Mouse (Mus musculus) midbrain, embryonic 10.5 days (tissue): Measurements from ENCODE around the gene Rras2. TPM values are rescaled to one million over a fixed set of nuclear protein-coding genes. Genes with fewer than 3 reads are reported as not detected.

Experiments used
- DNase-seq: peaks from one replicate; pipeline ENCODE4 v3.0.0-alpha.2; 2017; ENCODE audit warnings: low spot score
- H3K27ac ChIP-seq: fragments of 300-500 bp; sonication (generic); replicated peaks from 2 replicates; pipeline ENCODE4 v1.5.1; 2016; ENCODE audit warnings: mild to moderate bottlenecking
- H3K27me3 ChIP-seq: fragments of 300-500 bp; sonication (generic); 2 replicates; pipeline ENCODE4 v1.6.1; 2016; ENCODE audit warnings: low read depth, mild to moderate bottlenecking; ENCODE audit not compliant: poor library complexity, severe bottlenecking
- H3K36me3 ChIP-seq: fragments of 300-500 bp; sonication (generic); 2 replicates; pipeline ENCODE4 v1.6.1; 2016; ENCODE audit warnings: mild to moderate bottlenecking, moderate library complexity
- H3K4me1 ChIP-seq: fragments of 300-500 bp; sonication (generic); 2 replicates; pipeline ENCODE4 v1.6.1; 2016
- H3K4me3 ChIP-seq: fragments of 300-500 bp; sonication (generic); 2 replicates; pipeline ENCODE4 v1.5.1; 2016; ENCODE audit warnings: mild to moderate bottlenecking, moderate library complexity
- H3K9me3 ChIP-seq: fragments of 300-500 bp; sonication (generic); replicated peaks from 2 replicates; pipeline ENCODE4 v1.6.1; 2016; ENCODE audit warnings: mild to moderate bottlenecking
- WGBS: fragments of 180-500 bp; shearing (Covaris S2); methylation state at CpG from one replicate; pipeline ENCODE4 v1.1.7; 2016; 5-methylcytosine and 5-hydroxymethylcytosine counted together
- polyA plus RNA-seq: library from polyadenylated mRNA; unstranded; fragments of >200 nt; fragmentation: Nextera tagmentation; extraction: Ambion mirVana; gene quantifications from 2 replicates; pipeline ENCODE4 v1.2.1, GENCODE M21; 2016

Gene Rras2
- polyA plus RNA-seq, 1 experiment from 2014 or later, result 27.2 TPM

DNA sequence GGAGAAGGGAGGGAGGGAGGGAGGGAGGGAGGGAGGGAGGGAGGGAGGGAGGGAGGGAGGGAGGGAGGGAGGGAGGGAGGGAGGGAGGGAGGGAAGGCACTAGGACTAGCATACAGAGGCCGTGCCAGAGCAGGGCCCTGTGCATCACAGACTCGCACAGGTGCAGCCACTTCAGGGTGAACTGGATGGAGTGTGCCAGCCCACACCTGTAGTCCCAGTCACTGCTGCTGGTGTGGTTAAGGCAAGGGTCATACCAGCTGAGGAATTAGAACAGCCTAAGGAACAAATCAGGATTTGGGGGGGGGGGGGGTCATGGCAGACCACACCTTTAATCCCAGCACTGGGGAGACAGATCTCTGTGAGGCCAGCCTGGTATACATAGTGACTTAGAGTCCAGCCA is 34.5 kb downstream of the Rras2 start:
- H3K36me3 ChIP-seq, result peaks cover 4% of the 10 kb centered on the region; the same call in 1 of the 2 replicates
- no peak for DNase-seq
- WGBS, result 100% methylated on average over 2 of the region's 2 CpGs

DNA sequence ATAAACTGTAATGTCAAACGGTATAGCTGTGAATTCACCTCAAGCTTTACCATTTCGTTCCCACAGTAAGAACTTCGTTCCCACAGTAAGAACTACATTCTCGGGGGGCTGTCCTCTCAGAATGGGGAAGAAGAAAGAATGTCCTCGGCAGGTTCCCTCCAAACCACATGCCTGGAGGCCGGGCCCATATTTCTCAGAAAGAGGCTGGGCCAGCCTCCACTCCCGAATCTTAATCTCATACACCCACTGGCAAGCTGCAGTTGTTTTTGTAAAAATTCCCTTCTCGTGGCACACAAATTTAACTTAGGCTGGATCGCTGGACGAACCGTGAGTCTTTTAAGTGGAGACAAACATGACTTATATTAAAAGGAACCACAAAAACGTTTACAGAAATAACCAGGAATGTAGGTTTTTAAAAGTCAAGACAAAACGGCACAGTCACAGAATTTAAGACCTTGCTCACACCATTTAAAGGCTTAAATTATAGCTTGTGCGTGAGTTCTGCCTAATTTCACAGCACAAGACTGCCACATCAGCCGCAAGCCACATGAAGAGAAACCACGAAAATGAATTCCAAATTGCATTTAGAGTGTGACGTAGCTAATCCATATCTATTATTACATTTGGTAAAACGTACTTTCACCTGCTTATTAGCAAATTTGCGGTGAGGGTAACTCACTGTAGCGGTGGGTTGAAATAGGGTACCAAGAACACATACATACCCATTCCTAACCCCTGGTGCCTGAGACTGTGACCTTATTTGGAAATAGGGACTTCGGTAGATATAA is 35.8 kb downstream of the Rras2 start:
- peaks cover 4% of the 10 kb centered on the region; the same call in 1 of the 2 replicates for H3K36me3 ChIP-seq
- H3K27me3 ChIP-seq, result no peaks in the 10 kb centered on the region
- DNase-seq, result no peak
- H3K4me3 ChIP-seq, result no peak overlapping the region
- no peak overlapping the region for H3K27ac ChIP-seq
- peaks cover 8% of the 10 kb centered on the region for H3K4me1 ChIP-seq
- no peaks in the 10 kb centered on the region for H3K9me3 ChIP-seq
- WGBS, result 87% methylated on average over 21 of the region's 21 CpGs

More for the DNA sequence above, 34.5 kb downstream of the Rras2 start:
- Histone ChIP-seq H3K27ac (no peak overlapping the region), H3K4me1 (peaks cover 20% of the 10 kb centered on the region), H3K27me3 (no peaks in the 10 kb centered on the region), H3K4me3 (no peak overlapping the region), H3K9me3 (no peaks in the 10 kb centered on the region)

DNA sequence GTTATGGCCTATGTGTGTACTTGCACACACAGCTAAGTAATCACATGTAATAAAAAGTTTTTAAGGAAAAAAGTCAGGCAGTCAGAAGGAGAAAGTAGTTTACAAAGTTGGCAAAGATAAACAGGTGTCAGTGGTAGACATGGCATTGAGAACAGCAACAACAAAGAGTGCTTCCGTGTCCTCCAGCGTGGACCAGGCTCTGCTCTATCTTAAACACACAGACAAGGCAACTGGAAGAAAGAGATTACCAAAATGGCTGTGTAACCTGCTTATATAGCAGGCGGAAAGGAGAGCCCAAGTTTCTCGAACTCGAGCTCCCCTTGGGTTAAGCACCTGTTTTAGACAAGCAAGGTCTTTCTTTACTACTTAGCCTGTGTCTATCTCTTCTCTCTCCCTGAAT is 37.3 kb downstream of the Rras2 start:
- Histone ChIP-seq H3K4me3 (no peak overlapping the region), H3K9me3 (no peaks in the 10 kb centered on the region), H3K27me3 (no peaks in the 10 kb centered on the region), H3K4me1 (peaks cover 3% of the 10 kb centered on the region; the same call in 1 of the 2 replicates), H3K36me3 (peaks cover 10% of the 10 kb centered on the region; the same call in 1 of the 2 replicates), H3K27ac (no peak overlapping the region)
- WGBS, result 88% methylated on average over 5 of the region's 5 CpGs
- DNase-seq, result no peak

DNA sequence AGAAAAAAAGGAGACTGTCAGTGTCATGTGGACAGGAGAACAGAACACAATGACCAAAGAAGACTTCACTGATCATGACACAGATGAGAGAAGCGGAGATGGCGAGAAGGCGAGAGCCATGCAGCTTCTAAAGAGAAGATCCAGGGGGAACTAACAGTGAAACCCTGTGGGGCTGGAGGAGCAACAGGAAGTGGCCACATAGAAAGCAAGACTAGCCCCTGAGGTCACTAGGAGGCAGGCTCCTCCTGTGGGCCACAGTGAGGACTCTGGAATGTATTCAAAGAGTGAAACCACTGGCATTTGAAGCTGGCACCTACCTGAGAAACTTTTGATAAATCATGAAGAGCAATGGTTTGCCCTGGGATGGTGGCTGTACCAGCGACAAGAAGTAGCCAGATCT is 38.2 kb downstream of the Rras2 start:
- peaks cover 6% of the 10 kb centered on the region for H3K4me1 ChIP-seq
- DNase-seq, result no peak
- H3K27ac ChIP-seq, result no peak overlapping the region
- WGBS, result 96% methylated on average over 4 of the region's 4 CpGs
- no peaks in the 10 kb centered on the region for H3K9me3 ChIP-seq
- peaks cover 10% of the 10 kb centered on the region; the same call in 1 of the 2 replicates for H3K36me3 ChIP-seq
- H3K4me3 ChIP-seq, result no peak overlapping the region
- H3K27me3 ChIP-seq, result no peaks in the 10 kb centered on the region

DNA sequence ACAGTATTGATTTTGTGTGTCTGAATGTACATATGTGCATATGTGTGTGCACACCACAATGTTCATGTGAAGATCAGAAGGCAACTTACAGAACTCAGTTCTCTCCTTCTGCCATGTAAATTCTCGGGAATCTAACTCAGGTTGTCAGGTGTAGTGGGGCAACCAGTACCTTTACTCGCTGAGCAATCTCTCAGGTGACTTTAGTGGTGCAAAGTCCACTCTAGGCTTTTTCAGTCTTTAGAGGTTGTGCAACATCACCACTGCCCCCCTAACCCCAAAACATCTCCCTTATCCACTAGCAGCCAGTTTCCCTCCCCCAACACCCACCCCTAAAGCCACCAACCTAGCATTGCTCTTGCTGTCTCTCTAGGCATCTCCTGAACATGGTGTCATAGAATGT is 43.0 kb downstream of the Rras2 start:
- H3K36me3 ChIP-seq, result peaks cover 9% of the 10 kb centered on the region; the same call in 1 of the 2 replicates
- H3K9me3 ChIP-seq, result no peaks in the 10 kb centered on the region
- DNase-seq, result no peak
- H3K27ac ChIP-seq, result no peak overlapping the region
- no peaks in the 10 kb centered on the region for H3K27me3 ChIP-seq
- no peak overlapping the region for H3K4me3 ChIP-seq
- H3K4me1 ChIP-seq, result peaks cover 31% of the 10 kb centered on the region
- WGBS, result 94% methylated on average over 2 of the region's 2 CpGs

DNA sequence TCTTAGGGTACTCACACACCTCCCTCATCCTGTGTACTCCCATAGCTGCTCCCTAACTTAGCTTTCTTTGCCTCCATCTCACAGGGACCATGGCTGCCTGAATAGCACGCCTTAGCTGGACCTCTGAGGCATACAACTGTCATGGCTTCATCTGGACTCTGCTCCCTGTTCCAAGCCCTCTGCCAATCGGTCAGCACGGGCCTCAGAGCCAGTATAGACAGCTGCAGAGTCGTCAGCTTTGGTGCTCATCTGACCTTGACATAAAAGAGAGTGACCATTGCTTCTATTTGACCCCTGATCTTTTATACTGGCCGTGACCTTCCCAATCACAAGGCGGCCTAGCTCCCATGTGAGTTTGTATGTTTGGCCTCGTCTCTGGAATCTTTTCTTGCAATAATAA is 43.4 kb downstream of the Rras2 start:
- WGBS, result 57% methylated on average over 7 of the region's 7 CpGs
- Histone ChIP-seq H3K36me3 (0 out of 2 replicates have a peak, but pooled peaks cover 5% of the 10 kb centered on the region), H3K27ac (no peak overlapping the region), H3K4me1 (peaks cover 31% of the 10 kb centered on the region), H3K4me3 (no peak overlapping the region), H3K27me3 (no peaks in the 10 kb centered on the region), H3K9me3 (no peaks in the 10 kb centered on the region)
- DNase-seq, result no peak

DNA sequence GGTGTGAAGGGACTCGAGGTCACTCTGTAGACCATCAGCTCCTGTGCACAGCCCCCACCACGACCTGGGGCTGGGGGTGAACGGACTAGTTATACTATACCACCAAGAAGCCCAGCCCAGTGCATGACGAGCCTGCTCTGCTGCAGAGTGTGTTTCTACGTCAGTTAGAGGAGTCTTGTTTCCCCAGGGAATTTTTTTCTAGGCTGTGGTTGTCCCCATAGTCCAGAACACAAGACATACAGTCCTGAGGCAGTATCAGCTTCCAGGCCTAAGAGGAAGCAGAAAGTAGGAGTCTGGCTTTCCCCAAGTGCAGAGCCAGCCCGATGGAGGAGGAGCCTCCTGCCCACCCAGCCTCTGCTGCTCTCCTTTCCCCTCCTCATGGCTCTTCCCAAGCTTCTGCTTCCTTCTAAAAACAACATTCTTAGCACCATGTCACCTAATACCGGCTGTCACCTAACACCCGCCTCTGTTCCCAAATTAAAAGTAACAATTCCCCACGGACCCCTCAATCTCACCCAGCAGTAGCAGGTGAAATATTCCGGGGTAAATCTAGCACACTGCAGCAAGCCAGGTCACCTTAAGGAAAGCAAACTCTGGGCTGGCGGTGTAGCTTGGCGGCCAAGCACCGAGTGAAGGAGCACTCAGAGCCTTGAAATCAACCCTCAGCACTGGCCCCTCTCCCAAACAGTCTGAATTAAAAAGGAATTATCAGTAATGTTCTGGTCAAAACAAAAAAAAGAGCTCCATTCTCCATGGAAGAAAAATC is 45.5 kb downstream of the Rras2 start:
- no peak overlapping the region for H3K4me3 ChIP-seq
- peak overlapping the region; percentile 55 for H3K27ac ChIP-seq
- no peaks in the 10 kb centered on the region for H3K9me3 ChIP-seq
- H3K4me1 ChIP-seq, result peaks cover 31% of the 10 kb centered on the region
- 0 out of 2 replicates have a peak, but pooled peaks cover 5% of the 10 kb centered on the region for H3K36me3 ChIP-seq
- DNase-seq, result no peak
- H3K27me3 ChIP-seq, result no peaks in the 10 kb centered on the region
- 59% methylated on average over 13 of the region's 13 CpGs for WGBS

DNA sequence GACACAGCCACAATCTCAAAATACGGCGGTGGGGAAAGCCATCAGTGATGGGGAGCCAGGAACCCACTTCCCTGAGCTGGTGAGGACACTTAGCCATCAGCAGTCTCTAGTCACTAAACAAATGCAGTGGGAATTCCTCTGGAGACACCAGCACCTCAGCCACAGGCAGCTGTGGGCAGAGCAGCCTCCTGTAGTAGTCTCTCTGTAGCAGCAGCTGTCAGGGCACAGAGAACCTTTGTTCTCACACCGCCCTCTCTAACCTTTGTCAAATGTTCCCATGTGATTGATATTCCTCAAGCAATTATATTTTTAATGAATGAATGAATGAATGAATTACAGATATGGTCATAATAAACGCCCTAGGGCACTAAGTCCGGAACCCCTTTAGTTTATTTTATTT is 46.2 kb downstream of the Rras2 start:
- Histone ChIP-seq H3K27me3 (no peaks in the 10 kb centered on the region), H3K4me3 (no peak overlapping the region), H3K27ac (peak overlapping the region; percentile 55), H3K4me1 (peaks cover 37% of the 10 kb centered on the region), H3K9me3 (no peaks in the 10 kb centered on the region), H3K36me3 (0 out of 2 replicates have a peak, but pooled peaks cover 5% of the 10 kb centered on the region)
- 86% methylated on average over 5 of the region's 5 CpGs for WGBS
- DNase-seq, result no peak

DNA sequence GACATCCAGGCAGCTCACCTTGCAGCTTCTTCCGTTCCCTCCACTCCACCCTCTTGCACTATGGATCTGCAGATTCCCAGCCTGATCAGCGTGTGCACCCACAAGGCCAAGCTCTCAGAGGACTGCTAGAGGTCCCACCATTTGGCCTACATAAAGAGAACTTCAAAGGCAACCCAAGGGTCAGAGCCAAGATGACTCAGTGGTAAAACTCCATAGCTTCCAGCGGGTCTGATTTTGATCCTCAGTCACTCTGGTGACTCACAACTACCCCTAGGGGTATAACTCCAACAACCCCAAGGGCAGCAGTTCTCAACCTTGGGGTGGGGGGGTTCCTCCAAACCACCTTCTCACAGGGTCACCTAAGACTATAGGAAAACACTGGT is 47.1 kb downstream of the Rras2 start:
- Histone ChIP-seq H3K4me1 (peaks cover 44% of the 10 kb centered on the region), H3K27ac (no peak overlapping the region), H3K27me3 (no peaks in the 10 kb centered on the region), H3K9me3 (no peaks in the 10 kb centered on the region), H3K4me3 (no peak overlapping the region), H3K36me3 (no peaks in the 10 kb centered on the region)
- 88% methylated on average over 3 of the region's 3 CpGs for WGBS
- no peak for DNase-seq

DNA sequence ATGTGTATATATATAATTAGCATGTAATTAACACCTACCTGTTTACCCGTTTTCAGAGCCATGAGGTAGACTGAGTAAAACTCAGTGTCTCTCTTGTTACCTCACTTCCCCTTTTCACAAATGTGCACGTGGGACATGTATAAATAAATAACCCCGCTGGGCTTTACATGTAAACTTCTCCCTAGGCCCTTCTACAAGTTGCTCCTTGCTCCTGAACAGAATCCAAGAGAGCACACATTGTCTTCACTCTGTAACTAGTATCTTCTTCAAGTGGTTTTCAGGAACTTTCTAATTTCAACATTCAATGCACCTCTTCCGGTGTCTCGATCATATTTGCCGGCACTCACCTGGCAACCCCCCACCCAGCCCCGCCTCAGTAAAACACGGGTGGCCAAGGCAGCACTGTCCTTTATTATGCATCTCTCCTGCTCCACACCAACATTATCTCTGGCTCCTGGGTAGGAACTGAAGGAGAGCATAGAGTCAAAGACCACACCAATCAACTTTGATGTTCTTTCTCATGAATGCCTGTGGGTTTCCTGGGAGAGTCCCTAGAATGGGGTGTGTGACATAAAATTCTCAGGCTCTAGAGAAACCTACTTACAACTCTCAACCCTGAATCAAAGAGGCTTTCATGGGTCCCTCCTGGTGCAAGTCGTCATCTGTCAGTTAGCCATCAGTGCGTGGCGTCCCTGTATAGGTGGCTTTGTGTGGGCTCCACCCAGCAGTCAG is 47.7 kb downstream of the Rras2 start:
- WGBS, result 91% methylated on average over 11 of the region's 11 CpGs
- Histone ChIP-seq H3K4me3 (no peak overlapping the region), H3K27ac (no peak overlapping the region), H3K36me3 (no peaks in the 10 kb centered on the region), H3K9me3 (no peaks in the 10 kb centered on the region), H3K4me1 (peaks cover 50% of the 10 kb centered on the region), H3K27me3 (no peaks in the 10 kb centered on the region)
- no peak for DNase-seq

DNA sequence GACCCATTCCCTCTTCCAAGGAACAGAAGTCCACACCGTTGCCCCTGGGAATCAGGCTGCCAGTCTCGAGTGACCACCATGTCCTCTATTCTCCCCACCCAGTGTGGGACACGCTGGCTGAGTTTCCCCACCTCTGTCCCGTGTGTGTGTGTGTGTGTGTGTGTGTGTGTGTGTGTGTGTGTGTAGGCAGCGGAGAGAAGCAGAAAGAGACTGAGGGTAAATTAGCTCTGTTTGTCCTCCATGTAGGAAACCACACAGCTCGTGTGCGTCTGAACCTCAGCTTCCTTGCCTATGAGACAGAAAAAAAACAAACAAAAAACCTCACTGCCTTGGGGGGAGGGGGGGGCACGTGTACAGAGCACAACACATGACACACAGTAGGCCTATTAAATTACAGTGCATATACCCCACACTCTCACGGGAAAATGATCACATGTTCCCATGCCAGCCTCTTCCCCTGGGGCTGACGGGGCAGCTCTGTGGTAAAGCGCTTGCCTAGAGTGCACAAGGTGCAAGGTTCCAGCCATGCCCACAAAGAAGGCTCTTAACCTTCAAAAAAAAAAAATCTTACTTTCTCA is 48.5 kb downstream of the Rras2 start:
- 78% methylated on average over 11 of the region's 11 CpGs for WGBS
- peaks cover 46% of the 10 kb centered on the region for H3K4me1 ChIP-seq
- no peak overlapping the region for H3K27ac ChIP-seq
- DNase-seq, result no peak
- H3K36me3 ChIP-seq, result no peaks in the 10 kb centered on the region
- H3K9me3 ChIP-seq, result no peaks in the 10 kb centered on the region
- H3K4me3 ChIP-seq, result no peak overlapping the region
- no peaks in the 10 kb centered on the region for H3K27me3 ChIP-seq

DNA sequence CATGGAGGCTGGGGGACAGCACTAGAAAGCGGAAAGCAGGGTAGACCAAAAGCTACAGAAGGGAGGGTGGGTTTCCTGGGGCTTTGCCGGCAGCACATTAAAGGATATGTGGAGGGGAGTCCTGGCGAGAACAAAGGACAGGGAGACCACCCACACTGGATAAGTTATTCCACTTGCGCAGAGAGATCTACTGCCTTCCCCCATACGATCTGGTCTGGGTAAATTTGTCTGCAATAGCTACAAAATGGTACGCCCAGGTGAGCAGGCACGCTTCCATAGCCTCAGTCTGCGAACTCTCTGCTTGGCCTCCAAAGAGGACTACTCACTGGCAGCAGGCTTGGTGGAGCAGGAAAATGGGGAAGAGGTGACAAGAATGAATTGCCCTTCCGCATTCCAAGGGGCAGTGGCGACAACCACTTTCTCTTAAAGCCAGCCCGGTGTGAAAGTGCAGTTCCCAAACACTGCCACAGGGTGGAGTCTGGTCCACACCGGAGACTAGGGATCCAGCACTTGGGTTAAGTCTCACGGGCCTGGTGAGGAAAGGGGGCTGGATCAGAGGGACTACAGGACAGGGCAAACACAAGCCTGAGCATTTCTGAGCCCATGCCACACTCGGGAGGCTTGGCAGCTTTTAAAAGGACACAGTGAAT is 50.9 kb downstream of the Rras2 start:
- 8% methylated on average over 14 of the region's 14 CpGs for WGBS
- H3K4me3 ChIP-seq, result peak overlapping the region; percentile 47
- no peaks in the 10 kb centered on the region for H3K36me3 ChIP-seq
- peaks cover 31% of the 10 kb centered on the region for H3K4me1 ChIP-seq
- H3K27ac ChIP-seq, result peak overlapping the region; percentile 65
- peak; percentile 87 for DNase-seq
- no peaks in the 10 kb centered on the region for H3K9me3 ChIP-seq
- H3K27me3 ChIP-seq, result no peaks in the 10 kb centered on the region
